Mouse (Mus musculus): ENCODE measurements around the gene Rc3h2. TPM values are rescaled to one million over a fixed set of nuclear protein-coding genes. Genes with fewer than 3 reads are reported as not detected.

Rc3h2 gene
- 6.2 and 8.0 TPM in 2 replicates for total RNA-seq (2012; rRNA removed)
- total RNA-seq (2014; rRNA removed), result 7.9 and 10.1 TPM in 2 replicates
- polyA plus RNA-seq (2012; ENCODE audit: insufficient read length, low read depth), result 4.2 and 5.7 TPM in 2 replicates

GRCm38 (mm10) chr2:37422306-37423304, at the start of gene Rc3h2:
Rc3h2 (minus strand) TSS chr2:37422903.
- dilution Hi-C loops (cut with MboI; ENCODE audit: extremely low pct_ligation_motif_present, extremely low pct_unique_long_range_greater_than_20kb, low sequenced_read_pairs) (no loop called here), in situ Hi-C loops (cut with MboI; ENCODE audit: low pct_ligation_motif_present, low pct_unique_long_range_greater_than_20kb, low sequenced_read_pairs) (no loop called here)
- Histone ChIP-seq H3K27ac (ENCODE audit: insufficient read depth, low read depth) (peak within 1 kb of the TSS; percentile 95), H3K4me1 (ENCODE audit: control insufficient read depth in 1 of 2, insufficient read depth in 2 of 2) (peaks cover 0 to 36% of the 10 kb centered on the region in 2 experiments; a peak in 2 of 4 replicates), H3K27me3 (replicated peaks) (no peaks in the 10 kb centered on the region), H3K9me3 (replicated peaks; ENCODE audit: low read length) (no peaks in the 10 kb centered on the region), H3K4me3 (replicated peaks in 1 of 3; ENCODE audit: low read depth in 2 of 3, low read length in 2 of 3, poor library complexity in 1 of 3) (peak within 1 kb of the TSS; percentile 68 to 88 (median 81)), H3K9ac (ENCODE audit: insufficient read depth, low read depth) (peak within 1 kb of the TSS; percentile 98), H3K36me3 (replicated peaks in 1 of 2; ENCODE audit: control insufficient read depth in 1 of 2, insufficient read depth in 1 of 2, low read length in 1 of 2) (peaks cover under 1 to 9% of the 10 kb centered on the region in 2 experiments), H3K79me2 (replicated peaks; ENCODE audit: control insufficient read depth, extremely low read depth, insufficient read depth, poor library complexity, severe bottlenecking) (peaks cover 25% of the 10 kb centered on the region), H3K4me2 (ENCODE audit: insufficient read depth, low read depth, poor library complexity, severe bottlenecking) (peak within 1 kb of the TSS; percentile 85)
- peak; percentile 99 for DNase-seq (ENCODE audit: extremely low read depth)
- TF ChIP-seq POLR2AphosphoS2 (IDR thresholded peaks at IDR 0.05; ENCODE audit: low read depth, low read length) (no peak), EP300 (IDR thresholded peaks at IDR 0.05; ENCODE audit: low read length) (no peak), JUN (IDR thresholded peaks at IDR 0.05; ENCODE audit: insufficient read depth, low read depth, low read length) (no peak), ZMIZ1 (IDR thresholded peaks at IDR 0.05; ENCODE audit: low read depth, low read length) (peak; percentile 91), CTCF (conservative IDR thresholded peaks at IDR 0.05 in 1 of 2, IDR thresholded peaks at IDR 0.05 in 1 of 2; ENCODE audit: low read depth in 2 of 2, low read length in 2 of 2) (no peak), RCOR1 (conservative IDR thresholded peaks at IDR 0.05; ENCODE audit: low read depth, low read length) (peak; percentile 100), MAZ (IDR thresholded peaks at IDR 0.05; ENCODE audit: low read depth, low read length) (peak; percentile 85), GABPA (IDR thresholded peaks at IDR 0.05; ENCODE audit: insufficient replicate concordance, low read depth, low read length) (no peak), TBP (conservative IDR thresholded peaks at IDR 0.05; ENCODE audit: low read depth, low read length) (peak; percentile 76), NELFE (IDR thresholded peaks at IDR 0.05; ENCODE audit: low read depth, low read length) (peak; percentile 81), SIN3A (IDR thresholded peaks at IDR 0.05; ENCODE audit: low read length) (peak; percentile 71), ZKSCAN1 (IDR thresholded peaks at IDR 0.05; ENCODE audit: borderline replicate concordance, low read depth, low read length) (no peak), UBTF (IDR thresholded peaks at IDR 0.05; ENCODE audit: low read depth, low read length) (peak; percentile 75; the same call in 1 of the 2 replicates), MYC (IDR thresholded peaks at IDR 0.05; ENCODE audit: low read depth, low read length) (no peak; the same call in 1 of the 2 replicates), JUND (conservative IDR thresholded peaks at IDR 0.05; ENCODE audit: low read depth, low read length) (no peak), USF2 (conservative IDR thresholded peaks at IDR 0.05; ENCODE audit: low read depth, low read length) (peak; percentile 82), POLR2A (IDR thresholded peaks at IDR 0.05; ENCODE audit: low read depth, low read length) (peak; percentile 89), SMC3 (IDR thresholded peaks at IDR 0.05; ENCODE audit: low read depth, low read length) (no peak), MXI1 (IDR thresholded peaks at IDR 0.05; ENCODE audit: low read depth, low read length) (peak; percentile 38; the same call in 1 of the 2 replicates), CHD1 (IDR thresholded peaks at IDR 0.05; ENCODE audit: low read depth, low read length) (no peak), BHLHE40 (IDR thresholded peaks at IDR 0.05; ENCODE audit: low read depth, low read length) (peak; percentile 67; the same call in 1 of the 2 replicates), HCFC1 (IDR thresholded peaks at IDR 0.05; ENCODE audit: low read depth, low read length) (peak; percentile 79), USF1 (IDR thresholded peaks at IDR 0.05; ENCODE audit: low read depth, low read length) (peak; percentile 86), PAX5 (IDR thresholded peaks at IDR 0.05; ENCODE audit: low read length) (no peak), ZC3H11A (IDR thresholded peaks at IDR 0.05; ENCODE audit: low read depth, low read length) (no peak), NRF1 (IDR thresholded peaks at IDR 0.05; ENCODE audit: low read depth, low read length) (peak; percentile 68), MAFK (IDR thresholded peaks at IDR 0.05; ENCODE audit: insufficient replicate concordance, low read length) (no peak), E2F4 (IDR thresholded peaks at IDR 0.05; ENCODE audit: insufficient replicate concordance, low read depth, low read length) (no peak; the same call in 1 of the 2 replicates), MAX (IDR thresholded peaks at IDR 0.05; ENCODE audit: low read length) (peak; percentile 71; the same call in 1 of the 2 replicates), ELF1 (IDR thresholded peaks at IDR 0.05; ENCODE audit: low read depth, low read length) (no peak; the same call in none of the 2 replicates), TCF12 (IDR thresholded peaks at IDR 0.05; ENCODE audit: low read depth, low read length) (peak; percentile 65), ZNF384 (IDR thresholded peaks at IDR 0.05; ENCODE audit: low read depth, low read length) (no peak), ETS1 (conservative IDR thresholded peaks at IDR 0.05; ENCODE audit: low read depth, low read length) (0 out of 2 replicates have a peak, but pooled peaks have one; percentile 38), IRF4 (IDR thresholded peaks at IDR 0.05; ENCODE audit: low read depth, low read length) (peak; percentile 59; the same call in 1 of the 2 replicates), KAT2A (IDR thresholded peaks at IDR 0.05; ENCODE audit: insufficient replicate concordance, low read length) (peak; percentile 67; the same call in 1 of the 2 replicates), CHD2 (IDR thresholded peaks at IDR 0.05; ENCODE audit: low read length) (peak; percentile 99), MEF2A (IDR thresholded peaks at IDR 0.05; ENCODE audit: borderline replicate concordance, low read depth, low read length) (peak; percentile 74; the same call in 1 of the 2 replicates)

Data from CH12.LX (cell line).